Mouse (Mus musculus): ENCODE measurements around the gene Mfsd13b. TPM values are rescaled to one million over a fixed set of nuclear protein-coding genes. Genes with fewer than 3 reads are reported as not detected.
"Not testable (repeated sequence)": the region's sequence is repeated elsewhere in the genome, so short reads cannot be mapped to it uniquely, and the experiment has no call there.

Mfsd13b gene
- 0.09 TPM in 1 of 2 replicates, not detected in the other for polyA plus RNA-seq (2015; fragmentation: Nextera tagmentation; extraction: Ambion mirVana)

GRCm38 (mm10) chr7:120982200-120982841 is at the start of gene Mfsd13b, which contains the start of gene Cdr2:
Gene Mfsd13b, plus strand, starts transcription at chr7:120982509.
Gene Cdr2, minus strand, starts transcription at chr7:120982312.
- Histone ChIP-seq H3K4me2 (peak within 1 kb of the TSS; percentile 86), H3K36me3 (no peaks in the 10 kb centered on the region), H3K27ac (peak within 1 kb of the TSS; percentile 70), H3K4me3 (peak within 1 kb of the TSS; percentile 67), H3K27me3 (no peaks in the 10 kb centered on the region), H3K9ac (peak within 1 kb of the TSS; percentile 75), H3K9me3 (replicated peaks) (no peaks in the 10 kb centered on the region), H3K4me1 (replicated peaks) (peaks cover 9% of the 10 kb centered on the region)
- WGBS = under 1% methylated on average over 46 of the region's 46 CpGs
- peak; percentile 97 for ATAC-seq (replicated peaks; ENCODE audit: insufficient number of reproducible peaks, insufficient read depth, low FRiP score, low read depth)

- Histone ChIP-seq H3K9ac (no peak overlapping the region), H3K27me3 (no peaks in the 10 kb centered on the region), H3K36me3 (peaks cover 73% of the 10 kb centered on the region), H3K4me1 (replicated peaks) (no peaks in the 10 kb centered on the region; the same call in 1 of the 2 replicates), H3K27ac (no peak overlapping the region), H3K4me2 (no peak overlapping the region), H3K4me3 (no peak overlapping the region), H3K9me3 (replicated peaks) (no peaks in the 10 kb centered on the region)
- ATAC-seq (replicated peaks; ENCODE audit: insufficient number of reproducible peaks, insufficient read depth, low FRiP score, low read depth) = no peak
- 96% methylated on average over 7 of the region's 7 CpGs for WGBS
Observed at GRCm38 (mm10) chr7:120933110-120933509, 49.2 kb upstream of the Mfsd13b start.

- no peaks in the 10 kb centered on the region for H3K9me3 ChIP-seq (replicated peaks)
- no peaks in the 10 kb centered on the region for H3K27me3 ChIP-seq
- WGBS = 75% methylated on average over 5 of the region's 5 CpGs
- H3K27ac ChIP-seq = no peak overlapping the region
- no peak overlapping the region for H3K4me2 ChIP-seq
- H3K4me3 ChIP-seq = no peak overlapping the region
- no peak for ATAC-seq (replicated peaks; ENCODE audit: insufficient number of reproducible peaks, insufficient read depth, low FRiP score, low read depth)
- no peaks in the 10 kb centered on the region; the same call in 1 of the 2 replicates for H3K4me1 ChIP-seq (replicated peaks)
- no peak overlapping the region for H3K9ac ChIP-seq
- H3K36me3 ChIP-seq = peaks cover 73% of the 10 kb centered on the region
Observed at GRCm38 (mm10) chr7:120933680-120934195, 48.6 kb upstream of the Mfsd13b start.

- Histone ChIP-seq H3K4me3 (no peak overlapping the region), H3K9ac (no peak overlapping the region), H3K27ac (no peak overlapping the region), H3K4me2 (no peak overlapping the region), H3K36me3 (peaks cover 74% of the 10 kb centered on the region), H3K27me3 (no peaks in the 10 kb centered on the region), H3K4me1 (replicated peaks) (no peaks in the 10 kb centered on the region; the same call in 1 of the 2 replicates), H3K9me3 (replicated peaks) (no peaks in the 10 kb centered on the region)
- 29% methylated on average over 5 of the region's 5 CpGs for WGBS
- no peak for ATAC-seq (replicated peaks; ENCODE audit: insufficient number of reproducible peaks, insufficient read depth, low FRiP score, low read depth)
Observed at GRCm38 (mm10) chr7:120934716-120935115, 47.6 kb upstream of the Mfsd13b start.

- Histone ChIP-seq H3K4me1 (replicated peaks) (no peaks in the 10 kb centered on the region; the same call in 1 of the 2 replicates), H3K27me3 (no peaks in the 10 kb centered on the region), H3K4me3 (no peak overlapping the region), H3K36me3 (peaks cover 74% of the 10 kb centered on the region), H3K9me3 (replicated peaks) (no peaks in the 10 kb centered on the region), H3K9ac (no peak overlapping the region), H3K4me2 (no peak overlapping the region), H3K27ac (no peak overlapping the region)
- 71% methylated on average over 4 of the region's 4 CpGs for WGBS
- no peak for ATAC-seq (replicated peaks; ENCODE audit: insufficient number of reproducible peaks, insufficient read depth, low FRiP score, low read depth)
Observed at GRCm38 (mm10) chr7:120936522-120936921, 45.8 kb upstream of the Mfsd13b start.

GRCm38 (mm10) chr7:120938206-120938605 is 44.1 kb upstream of the Mfsd13b start:
- ATAC-seq (replicated peaks; ENCODE audit: insufficient number of reproducible peaks, insufficient read depth, low FRiP score, low read depth) = no peak
- WGBS = 81% methylated on average over 9 of the region's 9 CpGs
- H3K36me3 ChIP-seq = peaks cover 66% of the 10 kb centered on the region

GRCm38 (mm10) chr7:120940343-120940742 is 42.0 kb upstream of the Mfsd13b start:
- no peak for ATAC-seq (replicated peaks; ENCODE audit: insufficient number of reproducible peaks, insufficient read depth, low FRiP score, low read depth)
- H3K27ac ChIP-seq = no peak overlapping the region
- H3K9me3 ChIP-seq (replicated peaks) = no peaks in the 10 kb centered on the region
- H3K4me1 ChIP-seq (replicated peaks) = no peaks in the 10 kb centered on the region
- H3K4me2 ChIP-seq = no peak overlapping the region
- H3K4me3 ChIP-seq = no peak overlapping the region
- H3K27me3 ChIP-seq = no peaks in the 10 kb centered on the region
- no peak overlapping the region for H3K9ac ChIP-seq
- 88% methylated on average over 12 of the region's 12 CpGs for WGBS
- H3K36me3 ChIP-seq = peaks cover 61% of the 10 kb centered on the region

More at GRCm38 (mm10) chr7:120938206-120938605, 44.1 kb upstream of the Mfsd13b start:
- Histone ChIP-seq H3K4me3 (no peak overlapping the region), H3K9me3 (replicated peaks) (no peaks in the 10 kb centered on the region), H3K27me3 (no peaks in the 10 kb centered on the region), H3K4me1 (replicated peaks) (no peaks in the 10 kb centered on the region; the same call in 1 of the 2 replicates), H3K4me2 (no peak overlapping the region), H3K9ac (no peak overlapping the region), H3K27ac (no peak overlapping the region)

GRCm38 (mm10) chr7:120941214-120941613 is 41.1 kb upstream of the Mfsd13b start:
- peaks cover 59% of the 10 kb centered on the region for H3K36me3 ChIP-seq
- WGBS = 85% methylated on average over 6 of the region's 6 CpGs

GRCm38 (mm10) chr7:120942506-120942905 is 39.8 kb upstream of the Mfsd13b start:
- WGBS = 89% methylated on average over 1 of the region's 1 CpGs
- H3K36me3 ChIP-seq = peaks cover 55% of the 10 kb centered on the region
- ATAC-seq (replicated peaks; ENCODE audit: insufficient number of reproducible peaks, insufficient read depth, low FRiP score, low read depth) = no peak
- H3K27ac ChIP-seq = no peak overlapping the region
- no peak overlapping the region for H3K4me3 ChIP-seq
- no peaks in the 10 kb centered on the region for H3K4me1 ChIP-seq (replicated peaks)
- H3K9me3 ChIP-seq (replicated peaks) = no peaks in the 10 kb centered on the region
- H3K27me3 ChIP-seq = no peaks in the 10 kb centered on the region
- H3K4me2 ChIP-seq = no peak overlapping the region
- no peak overlapping the region for H3K9ac ChIP-seq

More at GRCm38 (mm10) chr7:120941214-120941613, 41.1 kb upstream of the Mfsd13b start:
- Histone ChIP-seq H3K4me3 (no peak overlapping the region), H3K4me1 (replicated peaks) (no peaks in the 10 kb centered on the region), H3K4me2 (no peak overlapping the region), H3K9ac (no peak overlapping the region), H3K9me3 (replicated peaks) (no peaks in the 10 kb centered on the region), H3K27ac (no peak overlapping the region), H3K27me3 (no peaks in the 10 kb centered on the region)
- no peak for ATAC-seq (replicated peaks; ENCODE audit: insufficient number of reproducible peaks, insufficient read depth, low FRiP score, low read depth)

GRCm38 (mm10) chr7:120943936-120944509 is 38.3 kb upstream of the Mfsd13b start:
- H3K27ac ChIP-seq = no peak overlapping the region
- no peak for ATAC-seq (replicated peaks; ENCODE audit: insufficient number of reproducible peaks, insufficient read depth, low FRiP score, low read depth)
- WGBS = 61% methylated on average over 7 of the region's 8 CpGs

GRCm38 (mm10) chr7:120953591-120953990 is 28.7 kb upstream of the Mfsd13b start:
- H3K27me3 ChIP-seq; H3K4me1 ChIP-seq (replicated peaks); ATAC-seq (replicated peaks; ENCODE audit: insufficient number of reproducible peaks, insufficient read depth, low FRiP score, low read depth); H3K27ac ChIP-seq; H3K9ac ChIP-seq; H3K9me3 ChIP-seq (replicated peaks); H3K4me2 ChIP-seq; H3K4me3 ChIP-seq: not testable (repeated sequence)
- 82% methylated on average over 7 of the region's 7 CpGs for WGBS
- peaks cover 12% of the 10 kb centered on the region; the same call in 1 of the 2 replicates for H3K36me3 ChIP-seq

More at GRCm38 (mm10) chr7:120943936-120944509, 38.3 kb upstream of the Mfsd13b start:
- Histone ChIP-seq H3K4me3 (no peak overlapping the region), H3K27me3 (no peaks in the 10 kb centered on the region), H3K4me1 (replicated peaks) (no peaks in the 10 kb centered on the region), H3K4me2 (no peak overlapping the region), H3K9ac (no peak overlapping the region), H3K9me3 (replicated peaks) (no peaks in the 10 kb centered on the region), H3K36me3 (peaks cover 44% of the 10 kb centered on the region)

Data from heart, embryonic 15.5 days (tissue).